Mouse (Mus musculus) spleen, adult 2 months (tissue): ENCODE data around the gene Grpel1. TPM values are rescaled to one million over a fixed set of nuclear protein-coding genes. Genes with fewer than 3 reads are reported as not detected.

ENCODE experiments used
- DNase-seq, 2 experiments: peaks; one replicate each; pipeline versions ENCODE4 v3.0.0 to v3.0.0-alpha.2; 2012 to 2021; ENCODE audit warnings: low spot score in 2 of 2, low read depth in 1 of 2
- H3K27ac ChIP-seq: fragments of 200-500 bp; 2 replicates; pipeline ENCODE4 v1.5.1; 2012; ENCODE audit warnings: low read length, inconsistent platforms; ENCODE audit not compliant: insufficient read depth
- H3K27me3 ChIP-seq: fragments of 200-500 bp; 2 replicates; pipeline ENCODE4 v1.6.1; 2012; ENCODE audit warnings: mild to moderate bottlenecking, moderate library complexity, low read length, inconsistent platforms; ENCODE audit not compliant: control insufficient read depth, insufficient read depth
- H3K36me3 ChIP-seq: fragments of 200-500 bp; 2 replicates; pipeline ENCODE4 v1.6.1; 2012; ENCODE audit warnings: mild to moderate bottlenecking, low read length, inconsistent platforms; ENCODE audit not compliant: control insufficient read depth, insufficient read depth
- H3K4me1 ChIP-seq: fragments of 200-500 bp; 2 replicates; pipeline ENCODE4 v1.6.1; 2011; ENCODE audit warnings: inconsistent platforms; ENCODE audit not compliant: control insufficient read depth, insufficient read depth, insufficient read length
- H3K4me3 ChIP-seq: fragments of 200-500 bp; 2 replicates; pipeline ENCODE4 v1.5.1; 2011; ENCODE audit warnings: mild to moderate bottlenecking, inconsistent platforms; ENCODE audit not compliant: insufficient read depth, insufficient read length; ENCODE audit errors: extremely low read depth
- CTCF ChIP-seq: fragments of 200-500 bp; IDR thresholded peaks from 2 replicates; pipeline ENCODE4 v1.5.1; 2011; ENCODE audit warnings: mild to moderate bottlenecking, inconsistent platforms; ENCODE audit not compliant: insufficient read depth, insufficient read length, insufficient replicate concordance; ENCODE audit errors: extremely low read depth
- POLR2A ChIP-seq: fragments of 200-500 bp; IDR thresholded peaks from 2 replicates; pipeline ENCODE4 v1.6.1; 2011; ENCODE audit warnings: low read depth, low read length, inconsistent platforms
- WGBS: fragments of 180-500 bp; shearing (Covaris S2); methylation state at CpG from one replicate; pipeline ENCODE4 v1.1.7; 2018; 5-methylcytosine and 5-hydroxymethylcytosine counted together
- polyA plus RNA-seq: library from polyadenylated mRNA; depleted of rRNA; stranded (reverse); fragments of >200 nt; gene quantifications from 2 replicates; pipeline ENCODE4 v1.2.3, GENCODE M21; 2012

Grpel1 gene
- polyA plus RNA-seq, 1 experiment: 6.4 TPM

- Histone ChIP-seq H3K4me1 (peaks cover 15% of the 10 kb centered on the region; the same call in 1 of the 2 replicates), H3K4me3 (no peak overlapping the region), H3K36me3 (no peaks in the 10 kb centered on the region), H3K27me3 (no peaks in the 10 kb centered on the region), H3K27ac (no peak overlapping the region)
- WGBS: 92% methylated on average over 12 of the region's 12 CpGs
- no peak for DNase-seq
- TF ChIP-seq CTCF (no peak), POLR2A (no peak)
Observed at GRCm38 (mm10) chr5:36447872-36448271, 16.9 kb upstream of the Grpel1 start.

- peaks cover 19% of the 10 kb centered on the region; the same call in 1 of the 2 replicates for H3K4me1 ChIP-seq
- no peak overlapping the region for H3K4me3 ChIP-seq
- H3K27me3 ChIP-seq: no peaks in the 10 kb centered on the region
- H3K27ac ChIP-seq: no peak overlapping the region
- WGBS: 81% methylated on average over 6 of the region's 6 CpGs
- H3K36me3 ChIP-seq: no peaks in the 10 kb centered on the region
- TF ChIP-seq CTCF (no peak), POLR2A (no peak)
- no peak for DNase-seq
Observed at GRCm38 (mm10) chr5:36449710-36450358, 15.0 kb upstream of the Grpel1 start.

GRCm38 (mm10) chr5:36451119-36451518, 13.7 kb upstream of the Grpel1 start:
- H3K4me3 ChIP-seq: no peak overlapping the region
- no peak overlapping the region for H3K27ac ChIP-seq
- TF ChIP-seq CTCF: no peak
- TF ChIP-seq POLR2A: no peak
- H3K36me3 ChIP-seq: no peaks in the 10 kb centered on the region
- 19% methylated on average over 10 of the region's 10 CpGs for WGBS
- no peaks in the 10 kb centered on the region for H3K27me3 ChIP-seq
- no peak for DNase-seq
- peaks cover 19% of the 10 kb centered on the region; the same call in 1 of the 2 replicates for H3K4me1 ChIP-seq

- 68% methylated on average over 10 of the region's 10 CpGs for WGBS
- H3K4me3 ChIP-seq: no peak overlapping the region
- no peak for DNase-seq
- H3K27ac ChIP-seq: no peak overlapping the region
- no peaks in the 10 kb centered on the region for H3K36me3 ChIP-seq
- peaks cover 19% of the 10 kb centered on the region; the same call in 1 of the 2 replicates for H3K4me1 ChIP-seq
- H3K27me3 ChIP-seq: no peaks in the 10 kb centered on the region
- TF ChIP-seq POLR2A: no peak
- TF ChIP-seq CTCF: no peak
Observed at GRCm38 (mm10) chr5:36451872-36452389, 12.9 kb upstream of the Grpel1 start.

- Histone ChIP-seq H3K27me3 (no peaks in the 10 kb centered on the region), H3K4me1 (peaks cover 19% of the 10 kb centered on the region; the same call in 1 of the 2 replicates), H3K4me3 (no peak overlapping the region), H3K27ac (peak overlapping the region; percentile 40), H3K36me3 (no peaks in the 10 kb centered on the region)
- 19% methylated on average over 6 of the region's 6 CpGs for WGBS
- TF ChIP-seq CTCF (no peak), POLR2A (peak; percentile 2; the same call in 1 of the 2 replicates)
- DNase-seq: peak in 1 of 2 experiments; percentile 40
Observed at GRCm38 (mm10) chr5:36452821-36453220, 12.0 kb upstream of the Grpel1 start.

- 80% methylated on average over 4 of the region's 4 CpGs for WGBS
- H3K36me3 ChIP-seq: no peaks in the 10 kb centered on the region
- TF ChIP-seq CTCF (no peak), POLR2A (no peak)
- no peaks in the 10 kb centered on the region for H3K27me3 ChIP-seq
- H3K27ac ChIP-seq: no peak overlapping the region
- H3K4me3 ChIP-seq: no peak overlapping the region
- peaks cover 5% of the 10 kb centered on the region; the same call in 1 of the 2 replicates for H3K4me1 ChIP-seq
- DNase-seq: no peak
Observed at GRCm38 (mm10) chr5:36457706-36458105, 7.1 kb upstream of the Grpel1 start.

GRCm38 (mm10) chr5:36458926-36459325, 5.9 kb upstream of the Grpel1 start:
- WGBS: 3% methylated on average over 4 of the region's 4 CpGs
- Histone ChIP-seq H3K27ac (no peak overlapping the region), H3K4me1 (no peaks in the 10 kb centered on the region), H3K27me3 (no peaks in the 10 kb centered on the region), H3K36me3 (no peaks in the 10 kb centered on the region), H3K4me3 (no peak overlapping the region)
- TF ChIP-seq POLR2A: no peak
- peak; percentile 58; the same call in 1 of the 2 replicates for TF ChIP-seq CTCF
- DNase-seq: peak; percentile 39 to 60
